Comparison of ENCODE assay signal across 8 mouse cellular contexts in genomic region chr5:144548079-144548631, GRCm38 (mm10). TPM values are rescaled to one million over a fixed set of nuclear protein-coding genes. Genes with fewer than 3 reads are reported as not detected.
DNase-seq lines count a peak whose midpoint lies in the region; ATAC-seq and TF ChIP-seq lines count a peak whose summit lies in the region.

No protein-coding gene starts in this region.

- no peak for TF ChIP-seq POLR2A in ES-Bruce4 (IDR thresholded peaks at IDR 0.05; ENCODE audit: insufficient read depth, low read length)

- peaks cover 8% of the 10 kb centered on the region for H3K27me3 ChIP-seq in ES-Bruce4 (ENCODE audit: control insufficient read depth, insufficient read depth, low read length, poor library complexity, severe bottlenecking)
- peaks cover 40% of the 10 kb centered on the region for H3K27me3 ChIP-seq in forebrain, embryonic 11.5 days (ENCODE audit: control insufficient read depth, insufficient read depth, low read length)
- H3K27me3 ChIP-seq in limb, embryonic 15.5 days: peaks cover 83% of the 10 kb centered on the region
- H3K27me3 ChIP-seq in stomach, embryonic 15.5 days (replicated peaks): peaks cover 43% of the 10 kb centered on the region

- no peak for TF ChIP-seq EP300 in ES-Bruce4 (IDR thresholded peaks at IDR 0.05; ENCODE audit: insufficient read depth, low read depth, low read length)

- H3K36me3 ChIP-seq in ES-Bruce4 (ENCODE audit: control insufficient read depth, insufficient read depth, low read length, poor library complexity, severe bottlenecking): no peaks in the 10 kb centered on the region
- H3K36me3 ChIP-seq in forebrain, embryonic 11.5 days (ENCODE audit: control insufficient read depth, insufficient read depth, low read length): no peaks in the 10 kb centered on the region
- no peaks in the 10 kb centered on the region for H3K36me3 ChIP-seq in limb, embryonic 15.5 days
- H3K36me3 ChIP-seq in stomach, embryonic 15.5 days: no peaks in the 10 kb centered on the region

- no peak for ATAC-seq in forebrain, embryonic 11.5 days (replicated peaks; ENCODE audit: low FRiP score)
- ATAC-seq in limb, embryonic 15.5 days (ENCODE audit: insufficient number of reproducible peaks, low FRiP score, low TSS enrichment, low read depth): no peak
- ATAC-seq in stomach, embryonic 15.5 days (ENCODE audit: insufficient read depth, low FRiP score, low read depth): no peak

- WGBS in forebrain, embryonic 11.5 days: 0% methylated on average over 21 of the region's 21 CpGs
- WGBS in limb, embryonic 15.5 days: under 1% methylated on average over 21 of the region's 21 CpGs
- 4% methylated on average over 21 of the region's 21 CpGs for WGBS in stomach, embryonic 15.5 days

- DNase-seq in gastrocnemius, adult 2 months: no peak
- DNase-seq in gastrocnemius, adult 18-20 months (ENCODE audit: low spot score): no peak
- peak; percentile 65 for DNase-seq in forebrain, embryonic 11.5 days (ENCODE audit: low spot score)
- DNase-seq in thymus, postnatal 4 days: no peak
- DNase-seq in lung, postnatal 36 days: no peak

- H3K9ac ChIP-seq in ES-Bruce4 (ENCODE audit: low read depth, poor library complexity, severe bottlenecking): peak overlapping the region; percentile 14
- H3K9ac ChIP-seq in forebrain, embryonic 11.5 days (ENCODE audit: low read length): peak overlapping the region; percentile 49
- no peak overlapping the region for H3K9ac ChIP-seq in limb, embryonic 15.5 days
- no peak overlapping the region for H3K9ac ChIP-seq in stomach, embryonic 15.5 days

- no peak overlapping the region for H3K27ac ChIP-seq in gastrocnemius, adult 2 months
- H3K27ac ChIP-seq in ES-Bruce4 (ENCODE audit: insufficient read depth, low read length): no peak overlapping the region
- H3K27ac ChIP-seq in forebrain, embryonic 11.5 days (ENCODE audit: low read depth, low read length): no peak overlapping the region
- H3K27ac ChIP-seq in limb, embryonic 15.5 days: no peak overlapping the region
- no peak overlapping the region for H3K27ac ChIP-seq in stomach, embryonic 15.5 days

- H3K4me3 ChIP-seq in gastrocnemius, adult 2 months: peak overlapping the region; percentile 19
- peak overlapping the region; percentile 53 for H3K4me3 ChIP-seq in ES-Bruce4 (ENCODE audit: low read depth, low read length)
- peak overlapping the region; percentile 29 for H3K4me3 ChIP-seq in forebrain, embryonic 11.5 days (ENCODE audit: low read depth, low read length)
- peak overlapping the region; percentile 22; the same call in 1 of the 2 replicates for H3K4me3 ChIP-seq in limb, embryonic 15.5 days
- H3K4me3 ChIP-seq in stomach, embryonic 15.5 days (replicated peaks): peak overlapping the region; percentile 28

- no peak for TF ChIP-seq CTCF in gastrocnemius, adult 2 months (IDR thresholded peaks at IDR 0.05)
- no peak for TF ChIP-seq CTCF in ES-Bruce4 (IDR thresholded peaks at IDR 0.05; ENCODE audit: low read depth, low read length)

- intact Hi-C loops in gastrocnemius, adult 2 months (cut with DNase I): no loop called here

- no peaks in the 10 kb centered on the region for H3K9me3 ChIP-seq in ES-Bruce4 (replicated peaks; ENCODE audit: control insufficient read depth, insufficient read depth, low read length, poor library complexity, severe bottlenecking)
- no peaks in the 10 kb centered on the region for H3K9me3 ChIP-seq in forebrain, embryonic 11.5 days (ENCODE audit: control insufficient read depth, low read length)
- no peaks in the 10 kb centered on the region for H3K9me3 ChIP-seq in limb, embryonic 15.5 days
- H3K9me3 ChIP-seq in stomach, embryonic 15.5 days: no peaks in the 10 kb centered on the region

- H3K4me2 ChIP-seq in forebrain, embryonic 11.5 days (ENCODE audit: low read depth, low read length, severe bottlenecking): peak overlapping the region; percentile 61
- H3K4me2 ChIP-seq in limb, embryonic 15.5 days: peak overlapping the region; percentile 35
- H3K4me2 ChIP-seq in stomach, embryonic 15.5 days: peak overlapping the region; percentile 53

- H3K4me1 ChIP-seq in ES-Bruce4 (ENCODE audit: control insufficient read depth, insufficient read depth, low read length): peaks cover 1% of the 10 kb centered on the region
- peaks cover 20% of the 10 kb centered on the region for H3K4me1 ChIP-seq in forebrain, embryonic 11.5 days (replicated peaks; ENCODE audit: control insufficient read depth, insufficient read depth, low read length)
- peaks cover 23% of the 10 kb centered on the region for H3K4me1 ChIP-seq in limb, embryonic 15.5 days
- H3K4me1 ChIP-seq in stomach, embryonic 15.5 days: peaks cover 11% of the 10 kb centered on the region

RNA-seq across cellular contexts. Expression of gene Nptx2, which starts 2.5 kb away (rescaled TPM):
- total RNA-seq in gastrocnemius, adult 2 months (2021): not detected
- total RNA-seq in gastrocnemius, adult 18-20 months (2021): not detected
- 5.9 and 7.8 TPM in 2 replicates for polyA plus RNA-seq in ES-Bruce4 (2011; ENCODE audit: insufficient read depth, insufficient read length, low read depth, missing spikeins)
- polyA plus RNA-seq in forebrain, embryonic 11.5 days (2014; fragmentation: Nextera tagmentation; extraction: Ambion mirVana): 2.3 and 2.5 TPM in 2 replicates
- 1.4 and 1.7 TPM in 2 replicates for polyA plus RNA-seq in limb, embryonic 15.5 days (2015; fragmentation: Nextera tagmentation; extraction: Ambion mirVana)
- 3.0 and 3.2 TPM in 2 replicates for polyA plus RNA-seq in stomach, embryonic 15.5 days (2015; fragmentation: Nextera tagmentation; extraction: Ambion mirVana)

Comparison
In these comparisons a context has a peak if more than half of its experiments do, and no peak if none do; other contexts are left out.
1. H3K9ac ChIP-seq: peak in ES-Bruce4 (single experiment) and forebrain, embryonic 11.5 days (single experiment); none in limb, embryonic 15.5 days (single experiment) and stomach, embryonic 15.5 days (single experiment).
2. Peak in every context shown above with its lines, with median percentiles within 50 percentile points of each other: H3K4me3 ChIP-seq and H3K4me2 ChIP-seq.